ENCODE assay signal across 9 mouse cellular contexts in the genomic region with DNA sequence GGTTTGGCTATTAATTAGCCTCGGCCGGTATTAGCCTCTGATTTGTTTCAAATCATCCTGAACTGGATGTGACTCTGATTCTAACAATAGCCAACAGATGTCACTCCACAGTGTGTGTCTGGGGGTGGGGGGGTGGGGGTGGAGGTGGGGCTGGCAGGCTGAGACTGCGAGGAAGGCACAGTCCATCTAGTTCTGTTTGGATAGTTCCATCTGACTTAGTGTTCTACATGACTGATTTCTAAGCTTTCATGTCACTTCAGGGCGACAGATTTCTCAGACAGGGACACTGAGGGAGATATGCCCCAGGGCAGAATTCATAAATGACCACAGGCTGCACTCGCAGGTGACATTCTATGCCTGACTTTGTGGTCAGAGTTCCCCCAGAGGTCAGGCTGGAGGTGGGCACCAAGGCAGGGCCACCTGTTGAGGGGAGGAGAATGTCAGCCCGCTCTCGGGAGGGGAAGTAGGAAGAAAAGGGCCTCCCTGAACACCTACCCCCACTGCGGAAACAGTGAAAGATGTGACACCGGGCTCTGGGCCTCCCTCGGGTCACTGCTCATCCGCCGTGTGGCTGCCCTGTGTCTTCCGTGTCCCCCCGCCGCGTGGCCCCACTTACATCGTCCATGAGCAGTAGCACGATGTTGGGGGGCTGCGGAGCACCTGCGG. TPM values are rescaled to one million over a fixed set of nuclear protein-coding genes. Genes with fewer than 3 reads are reported as not detected.
DNase-seq lines count a peak whose midpoint lies in the region; ATAC-seq and TF ChIP-seq lines count a peak whose summit lies in the region.
"Had no signal": no experiment of that assay in that cellular context is flagged by ENCODE, and none has a peak within 500 bp of the region (broad histone marks: within the 10 kb centered on the region; RNA-seq: fewer than 3 reads in every experiment).

No protein-coding gene starts in this region.

- H3K27ac ChIP-seq in embryonic fibroblast, embryonic 13.5 days (ENCODE audit: insufficient read depth, low read length): no peak overlapping the region
- H3K27ac ChIP-seq in limb, embryonic 11.5 days (replicated peaks; ENCODE audit: low read depth, low read length): no peak overlapping the region; the same call in 1 of the 2 replicates
- peak overlapping the region; percentile 69 for H3K27ac ChIP-seq in neural tube, embryonic 15.5 days (replicated peaks)

- H3K9me3 ChIP-seq in erythroblast, embryonic 14.5 days (ENCODE audit: control insufficient read depth, low read length): no peaks in the 10 kb centered on the region
- no peaks in the 10 kb centered on the region for H3K9me3 ChIP-seq in limb, embryonic 11.5 days (ENCODE audit: control insufficient read depth, low read length)
- no peaks in the 10 kb centered on the region for H3K9me3 ChIP-seq in neural tube, embryonic 15.5 days (replicated peaks)

- WGBS in limb, embryonic 11.5 days: 7% methylated on average over 19 of the region's 20 CpGs
- 2% methylated on average over 20 of the region's 20 CpGs for WGBS in neural tube, embryonic 15.5 days

- no peaks in the 10 kb centered on the region for H3K27me3 ChIP-seq in erythroblast, embryonic 14.5 days (ENCODE audit: control insufficient read depth)
- H3K27me3 ChIP-seq in limb, embryonic 11.5 days (ENCODE audit: control insufficient read depth, insufficient read depth, low read length): no peaks in the 10 kb centered on the region
- no peaks in the 10 kb centered on the region for H3K27me3 ChIP-seq in neural tube, embryonic 15.5 days (replicated peaks)

- H3K4me1 ChIP-seq in erythroblast, embryonic 14.5 days (ENCODE audit: control insufficient read depth): peaks cover 27% of the 10 kb centered on the region
- H3K4me1 ChIP-seq in embryonic fibroblast, embryonic 13.5 days (ENCODE audit: control insufficient read depth, insufficient read depth, low read length): peaks cover 3% of the 10 kb centered on the region; the same call in 1 of the 2 replicates
- H3K4me1 ChIP-seq in limb, embryonic 11.5 days (ENCODE audit: control insufficient read depth, insufficient read depth, low read length): peaks cover 4% of the 10 kb centered on the region; the same call in 1 of the 2 replicates
- peaks cover 22% of the 10 kb centered on the region for H3K4me1 ChIP-seq in neural tube, embryonic 15.5 days

- peaks cover 24% of the 10 kb centered on the region for H3K36me3 ChIP-seq in erythroblast, embryonic 14.5 days (ENCODE audit: control insufficient read depth)
- H3K36me3 ChIP-seq in limb, embryonic 11.5 days (ENCODE audit: control insufficient read depth, insufficient read depth, low read length): no peaks in the 10 kb centered on the region
- peaks cover 6% of the 10 kb centered on the region; the same call in 1 of the 2 replicates for H3K36me3 ChIP-seq in neural tube, embryonic 15.5 days

- peak; percentile 17 for DNase-seq in 3T3-L1 (ENCODE audit: low read depth, low spot score)
- DNase-seq in limb, embryonic 11.5 days (ENCODE audit: low spot score): no peak
- no peak for DNase-seq in thymus, postnatal 25 days
- no peak for DNase-seq in spleen, adult 12 weeks (ENCODE audit: low spot score)

- no peak for ATAC-seq in erythroblast, adult 5-6 weeks (replicated peaks; ENCODE audit: low FRiP score, poor library complexity, severe bottlenecking)
- peak; percentile 66 for ATAC-seq in limb, embryonic 11.5 days (ENCODE audit: insufficient number of reproducible peaks, low FRiP score, low TSS enrichment, low read depth)
- ATAC-seq in neural tube, embryonic 15.5 days (ENCODE audit: low FRiP score): peak; percentile 2

- TF ChIP-seq CTCF in embryonic fibroblast, embryonic 13.5 days (IDR thresholded peaks at IDR 0.05; ENCODE audit: borderline replicate concordance, insufficient read depth, low read length): no peak

- H3K9ac ChIP-seq in limb, embryonic 11.5 days (ENCODE audit: low read length): peak overlapping the region; percentile 67
- H3K9ac ChIP-seq in neural tube, embryonic 15.5 days (replicated peaks): peak overlapping the region; percentile 71

- peak overlapping the region; percentile 91 for H3K4me2 ChIP-seq in limb, embryonic 11.5 days (ENCODE audit: low read depth, severe bottlenecking)
- H3K4me2 ChIP-seq in neural tube, embryonic 15.5 days: peak overlapping the region; percentile 83

- no peak for TF ChIP-seq POLR2A in embryonic fibroblast, embryonic 13.5 days (IDR thresholded peaks at IDR 0.05; ENCODE audit: low read depth, low read length)

- H3K4me3 ChIP-seq in erythroblast, embryonic 14.5 days (replicated peaks): peak overlapping the region; percentile 76
- H3K4me3 ChIP-seq in embryonic fibroblast, embryonic 13.5 days (ENCODE audit: insufficient read depth, low read length): peak overlapping the region; percentile 62
- H3K4me3 ChIP-seq in limb, embryonic 11.5 days (ENCODE audit: low read depth, low read length): peak overlapping the region; percentile 66
- peak overlapping the region; percentile 62 for H3K4me3 ChIP-seq in neural tube, embryonic 15.5 days (replicated peaks)

RNA-seq across cellular contexts. Expression of a gene that starts 0.5 kb away (rescaled TPM):
- 0.07 and 0.08 TPM in 2 replicates for polyA plus RNA-seq in erythroblast, embryonic 14.5 days (2012)
- total RNA-seq in erythroblast, adult 5-6 weeks (2015; ENCODE audit: low replicate concordance): 8.6 and 23.2 TPM in 2 replicates
- total RNA-seq in erythroblast, adult 5-6 weeks (2017; ENCODE audit: low replicate concordance): 8.6 and 15.5 TPM in 2 replicates
- 12.1 and 15.4 TPM in 2 replicates for polyA plus RNA-seq in embryonic fibroblast, embryonic 13.5 days (2011; ENCODE audit: insufficient read length, low read depth, missing spikeins)
- 5.2 and 5.5 TPM in 2 replicates for polyA plus RNA-seq in limb, embryonic 11.5 days (2014; fragmentation: Nextera tagmentation; extraction: Ambion mirVana)
- 6.7 and 9.5 TPM in 2 replicates for polyA plus RNA-seq in neural tube, embryonic 15.5 days (2015; fragmentation: Nextera tagmentation; extraction: Ambion mirVana)

RNA-seq across cellular contexts. Expression of a gene that starts 0.7 kb away (rescaled TPM):
- polyA plus RNA-seq in erythroblast, embryonic 14.5 days (2012): 0.16 and 0.80 TPM in 2 replicates
- total RNA-seq in erythroblast, adult 5-6 weeks (2015; ENCODE audit: low replicate concordance): 17.7 and 26.8 TPM in 2 replicates
- 9.1 and 10.2 TPM in 2 replicates for total RNA-seq in erythroblast, adult 5-6 weeks (2017; ENCODE audit: low replicate concordance)
- polyA plus RNA-seq in embryonic fibroblast, embryonic 13.5 days (2011; ENCODE audit: insufficient read length, low read depth, missing spikeins): 44.2 and 45.8 TPM in 2 replicates
- polyA plus RNA-seq in limb, embryonic 11.5 days (2014; fragmentation: Nextera tagmentation; extraction: Ambion mirVana): 45.0 and 45.4 TPM in 2 replicates
- polyA plus RNA-seq in neural tube, embryonic 15.5 days (2015; fragmentation: Nextera tagmentation; extraction: Ambion mirVana): 103 and 113 TPM in 2 replicates

RNA-seq across cellular contexts. Expression of a gene that starts 11.8 kb away (rescaled TPM):
- not detected in 2 replicates for polyA plus RNA-seq in erythroblast, embryonic 14.5 days (2012)
- total RNA-seq in erythroblast, adult 5-6 weeks (2015; ENCODE audit: low replicate concordance): not detected in 2 replicates
- total RNA-seq in erythroblast, adult 5-6 weeks (2017; ENCODE audit: low replicate concordance): not detected in 2 replicates
- not detected in 2 replicates for polyA plus RNA-seq in embryonic fibroblast, embryonic 13.5 days (2011; ENCODE audit: insufficient read length, low read depth, missing spikeins)
- not detected in 2 replicates for polyA plus RNA-seq in limb, embryonic 11.5 days (2014; fragmentation: Nextera tagmentation; extraction: Ambion mirVana)
- 0.14 TPM in 1 of 2 replicates, not detected in the other for polyA plus RNA-seq in neural tube, embryonic 15.5 days (2015; fragmentation: Nextera tagmentation; extraction: Ambion mirVana)
- total RNA-seq: layer of hippocampus, adult 8-10 months had no signal

RNA-seq across cellular contexts. Expression of a gene that starts 34.0 kb away (rescaled TPM):
- polyA plus RNA-seq in erythroblast, embryonic 14.5 days (2012): 4.8 and 8.0 TPM in 2 replicates
- 77.1 and 85.7 TPM in 2 replicates for total RNA-seq in erythroblast, adult 5-6 weeks (2015; ENCODE audit: low replicate concordance)
- 20.6 and 30.2 TPM in 2 replicates for total RNA-seq in erythroblast, adult 5-6 weeks (2017; ENCODE audit: low replicate concordance)
- polyA plus RNA-seq in embryonic fibroblast, embryonic 13.5 days (2011; ENCODE audit: insufficient read length, low read depth, missing spikeins): 140 and 214 TPM in 2 replicates
- polyA plus RNA-seq in limb, embryonic 11.5 days (2014; fragmentation: Nextera tagmentation; extraction: Ambion mirVana): 271 and 284 TPM in 2 replicates
- 189 and 207 TPM in 2 replicates for polyA plus RNA-seq in neural tube, embryonic 15.5 days (2015; fragmentation: Nextera tagmentation; extraction: Ambion mirVana)

RNA-seq across cellular contexts. Expression of a gene that starts 42.9 kb away (rescaled TPM):
- polyA plus RNA-seq in erythroblast, embryonic 14.5 days (2012): 94.9 and 97.5 TPM in 2 replicates
- total RNA-seq in erythroblast, adult 5-6 weeks (2015; ENCODE audit: low replicate concordance): 16.1 and 24.2 TPM in 2 replicates
- 38.2 and 47.5 TPM in 2 replicates for total RNA-seq in erythroblast, adult 5-6 weeks (2017; ENCODE audit: low replicate concordance)
- polyA plus RNA-seq in embryonic fibroblast, embryonic 13.5 days (2011; ENCODE audit: insufficient read length, low read depth, missing spikeins): 11.8 and 15.9 TPM in 2 replicates
- 46.4 and 51.7 TPM in 2 replicates for polyA plus RNA-seq in limb, embryonic 11.5 days (2014; fragmentation: Nextera tagmentation; extraction: Ambion mirVana)
- polyA plus RNA-seq in neural tube, embryonic 15.5 days (2015; fragmentation: Nextera tagmentation; extraction: Ambion mirVana): 6.8 and 15.4 TPM in 2 replicates

Comparison
In these comparisons a context has a peak if more than half of its experiments do, and no peak if none do; other contexts are left out.
1. RNA of a gene that starts 0.7 kb away (polyA plus RNA-seq): 103 to 113 TPM in neural tube, embryonic 15.5 days, 45.0 to 45.4 TPM in limb, embryonic 11.5 days and 44.2 to 45.8 TPM in embryonic fibroblast, embryonic 13.5 days; 0.16 to 0.80 TPM in erythroblast, embryonic 14.5 days; every median in the first group is over 10 times any median in the second.
2. Peak in every context shown above with its lines, with median percentiles within 50 percentile points of each other: H3K4me3 ChIP-seq.